Comparison of ENCODE assay signal across 14 mouse cellular contexts in the genomic region with DNA sequence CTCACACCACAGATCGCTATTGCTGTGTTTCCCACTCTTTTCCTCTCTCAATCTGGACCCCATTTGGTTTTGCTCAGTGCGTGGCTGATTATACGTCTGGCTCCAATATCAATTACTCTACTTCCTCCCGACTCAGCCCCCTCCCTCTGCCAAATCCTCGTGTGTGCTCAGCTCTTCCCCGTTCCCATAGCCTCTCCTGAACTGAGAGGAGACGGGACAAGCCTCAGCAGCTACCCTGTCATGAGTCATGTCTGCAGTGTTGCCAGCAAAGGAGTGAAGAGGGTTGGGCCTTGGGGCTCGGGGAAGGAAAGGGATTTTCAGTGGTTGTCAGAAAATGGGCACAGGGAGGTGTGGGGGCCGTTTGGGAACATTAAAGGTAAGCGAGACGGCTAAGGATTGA. TPM values are rescaled to one million over a fixed set of nuclear protein-coding genes. Genes with fewer than 3 reads are reported as not detected.
A peak's percentile ranks its signal among the peaks of the same experiment; 100 is the strongest.
DNase-seq lines count a peak whose midpoint lies in the region; ATAC-seq and TF ChIP-seq lines count a peak whose summit lies in the region.
"Had no signal": no experiment of that assay in that cellular context is flagged by ENCODE, and none has a peak within 500 bp of the region (broad histone marks: within the 10 kb centered on the region; RNA-seq: fewer than 3 reads in every experiment).

No protein-coding gene starts in this region.

- H3K4me1 ChIP-seq in lung, embryonic 16.5 days (replicated peaks; ENCODE audit: control insufficient read depth, insufficient read depth, low read length) = no peaks in the 10 kb centered on the region
- no peaks in the 10 kb centered on the region for H3K4me1 ChIP-seq in lung, adult 2 months (ENCODE audit: control insufficient read depth, insufficient read depth, low read length)
- H3K4me1 ChIP-seq in embryonic fibroblast, embryonic 13.5 days (ENCODE audit: control insufficient read depth, insufficient read depth, low read length) = peaks cover 5% of the 10 kb centered on the region; the same call in 1 of the 2 replicates
- H3K4me1 ChIP-seq: megakaryocyte, embryonic 14.5 days had no signal

- no peaks in the 10 kb centered on the region for H3K36me3 ChIP-seq in lung, embryonic 16.5 days (ENCODE audit: control insufficient read depth, insufficient read depth, low read length)
- H3K36me3 ChIP-seq: G1E; heart, embryonic 13.5 days had no signal

- peak; percentile 7 for DNase-seq in adrenal gland, postnatal 10 days
- no peak for DNase-seq in adrenal gland, postnatal 25 days
- DNase-seq in lung, adult 2 months = no peak
- DNase-seq in right cerebral cortex, postnatal 25 days = peak; percentile 28
- no peak for DNase-seq in spleen, postnatal 10 days (ENCODE audit: low spot score in 2 of 2)
- DNase-seq in cerebellum, adult 11 months = no peak
- DNase-seq: cerebellum, postnatal 36 days; kidney, postnatal 25 days; liver had no signal

- H3K27ac ChIP-seq in lung, embryonic 16.5 days (ENCODE audit: low read length) = no peak overlapping the region
- peak overlapping the region; percentile 23 for H3K27ac ChIP-seq in embryonic fibroblast, embryonic 13.5 days (ENCODE audit: insufficient read depth, low read length)
- H3K27ac ChIP-seq: heart, embryonic 13.5 days had no signal

- no peaks in the 10 kb centered on the region; the same call in 1 of the 2 replicates for H3K27me3 ChIP-seq in lung, embryonic 16.5 days (ENCODE audit: control insufficient read depth, insufficient read depth, low read depth, low read length)

- H3K9ac ChIP-seq in lung, embryonic 16.5 days (ENCODE audit: low read length) = no peak overlapping the region
- H3K9ac ChIP-seq: heart, embryonic 13.5 days had no signal

- peak; percentile 54; the same call in 1 of the 2 replicates for ATAC-seq in lung, embryonic 16.5 days (ENCODE audit: low read depth)

- WGBS in lung, embryonic 16.5 days = 50% methylated on average over 11 of the region's 11 CpGs
- WGBS in lung, adult 2 months = 50% methylated on average over 11 of the region's 11 CpGs

- H3K9me3 ChIP-seq in lung, embryonic 16.5 days (ENCODE audit: control insufficient read depth, low read length) = no peaks in the 10 kb centered on the region
- H3K9me3 ChIP-seq: G1E; heart, embryonic 13.5 days had no signal

- H3K4me2 ChIP-seq in lung, embryonic 16.5 days (ENCODE audit: low read depth, low read length) = no peak overlapping the region
- H3K4me2 ChIP-seq: heart, embryonic 13.5 days had no signal

- H3K4me3 ChIP-seq in lung, embryonic 16.5 days (ENCODE audit: low read length) = no peak overlapping the region
- no peak overlapping the region for H3K4me3 ChIP-seq in lung, adult 2 months (replicated peaks; ENCODE audit: extremely low read depth, low read depth, low read length)
- no peak overlapping the region for H3K4me3 ChIP-seq in embryonic fibroblast, embryonic 13.5 days (ENCODE audit: insufficient read depth, low read length)
- H3K4me3 ChIP-seq: heart, embryonic 13.5 days; megakaryocyte, embryonic 14.5 days had no signal

- no peak for TF ChIP-seq POLR2A in lung, adult 2 months (IDR thresholded peaks at IDR 0.05; ENCODE audit: borderline replicate concordance, extremely low read depth, low read depth, low read length)
- no peak for TF ChIP-seq POLR2A in embryonic fibroblast, embryonic 13.5 days (IDR thresholded peaks at IDR 0.05; ENCODE audit: low read depth, low read length)

- TF ChIP-seq CTCF in lung, adult 2 months (IDR thresholded peaks at IDR 0.05; ENCODE audit: insufficient read depth, low read length) = no peak
- TF ChIP-seq CTCF in embryonic fibroblast, embryonic 13.5 days (IDR thresholded peaks at IDR 0.05; ENCODE audit: borderline replicate concordance, insufficient read depth, low read length) = no peak

RNA-seq across cellular contexts. Expression of gene Pkp1, which starts 12.3 kb away (rescaled TPM):
- total RNA-seq in adrenal gland, postnatal 10 days (2021) = not detected
- not detected in 2 replicates for total RNA-seq in adrenal gland, postnatal 25 days (2021)
- polyA plus RNA-seq in lung, embryonic 16.5 days (2015; fragmentation: Nextera tagmentation; extraction: Ambion mirVana) = 0.57 and 1.0 TPM in 2 replicates
- 0.07 and 40.6 TPM in 2 replicates for polyA plus RNA-seq in lung, adult 2 months (2012; rRNA removed)
- polyA plus RNA-seq in embryonic fibroblast, embryonic 13.5 days (2011; ENCODE audit: insufficient read length, low read depth, missing spikeins) = 0.90 and 2.2 TPM in 2 replicates
- polyA plus RNA-seq: G1E had no signal

Comparison
In these comparisons a context has a peak if more than half of its experiments do, and no peak if none do; other contexts are left out.
1. DNase-seq: peak in adrenal gland, postnatal 10 days (single experiment) and right cerebral cortex, postnatal 25 days (single experiment); none in adrenal gland, postnatal 25 days (single experiment), lung, adult 2 months (single experiment), spleen, postnatal 10 days (0 of 2) and cerebellum, adult 11 months (single experiment).